Mouse (Mus musculus) cortical plate, adult 2 months (tissue): Measurements from ENCODE around the gene Aldoc.

Source experiments
- CTCF ChIP-seq: fragments of 200-500 bp; IDR thresholded peaks from 2 replicates; pipeline ENCODE4 v1.5.1; 2011; ENCODE audit warnings: mild to moderate bottlenecking, control low read depth, low read length; ENCODE audit not compliant: insufficient read depth; ENCODE audit errors: extremely low read depth
- POLR2A ChIP-seq: fragments of 200-500 bp; IDR thresholded peaks from 2 replicates; pipeline ENCODE4 v1.6.1; 2011; ENCODE audit warnings: mild to moderate bottlenecking, low read length, control low read depth; ENCODE audit not compliant: insufficient read depth; ENCODE audit errors: extremely low read depth

GRCm38 (mm10) chr11:78347908-78348307, 25.1 kb downstream of the Aldoc start:
- TF ChIP-seq CTCF: no peak
- no peak for TF ChIP-seq POLR2A
